Mouse (Mus musculus) c-Kit-positive CD71-positive TER-119-negative erythroid progenitor cells, embryonic 14.5 days (primary cell): ENCODE data around the gene Pclaf.

Experiments used
- DNase-seq: peaks from one replicate; pipeline ENCODE4 v3.0.0-alpha.2; 2013; ENCODE audit warnings: low read depth

Pclaf gene

DNA sequence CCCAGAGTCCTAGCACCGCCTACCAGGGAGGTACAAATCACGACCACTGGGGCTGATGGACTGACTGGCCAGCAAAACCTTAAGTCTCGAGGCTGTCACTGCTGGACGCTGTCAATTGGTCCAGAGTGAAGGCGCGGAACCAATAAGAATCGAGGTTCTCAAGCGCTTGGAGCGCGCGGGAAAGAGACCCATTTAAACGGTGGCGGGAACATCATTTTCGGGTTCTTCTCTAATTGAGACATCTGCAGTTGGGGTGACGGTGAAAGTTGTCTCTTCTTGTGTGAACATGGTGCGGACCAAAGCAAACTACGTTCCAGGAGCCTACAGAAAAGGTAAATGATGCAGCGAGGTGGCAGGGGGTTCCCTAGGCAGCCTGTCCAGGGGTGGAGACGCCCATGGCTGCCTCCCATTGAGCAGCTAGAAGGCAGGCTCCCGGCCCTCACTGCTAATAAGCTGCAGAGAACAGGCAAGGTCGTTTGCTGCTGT lies at the start of gene Pclaf:
Gene Pclaf, plus strand, starts transcription at position 95 of the 486 bp plus-strand sequence.
- peak; percentile 86 for DNase-seq

DNA sequence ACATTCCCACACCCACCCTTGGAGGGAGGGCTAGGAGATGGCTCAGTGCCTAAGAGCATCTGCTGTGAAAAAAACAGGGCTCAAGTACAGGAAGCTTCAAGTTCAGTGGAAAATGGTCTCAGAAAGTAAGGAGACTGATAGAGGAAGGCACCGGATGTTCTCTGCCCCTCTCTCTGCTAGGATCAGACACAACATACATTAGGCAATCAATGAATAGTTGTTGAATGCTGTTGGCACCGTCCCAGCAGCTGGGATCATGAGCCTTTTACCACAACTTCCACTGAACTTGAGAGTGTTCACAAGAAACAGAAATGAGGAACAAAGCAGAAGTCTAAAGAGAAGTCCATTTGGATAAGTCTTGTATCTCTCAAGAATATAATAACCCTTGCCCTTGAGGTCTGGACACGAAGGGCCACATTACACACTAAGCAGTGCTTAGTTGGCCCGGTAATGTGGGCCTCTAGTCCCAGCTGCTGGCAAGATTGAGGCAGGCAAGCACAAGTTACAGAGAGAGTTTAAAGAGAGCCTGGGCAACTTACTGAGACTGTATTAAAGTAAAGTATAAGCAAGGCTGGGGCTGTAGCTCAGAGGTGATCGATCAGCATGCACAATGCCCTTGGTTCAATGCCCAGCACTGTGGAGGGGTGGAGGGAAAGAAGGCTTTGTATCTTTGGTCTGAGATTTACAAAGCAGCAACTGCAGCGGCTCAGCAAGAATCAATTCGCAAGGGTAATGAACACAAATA lies 45.4 kb upstream of the Pclaf start:
- DNase-seq, result no peak

DNA sequence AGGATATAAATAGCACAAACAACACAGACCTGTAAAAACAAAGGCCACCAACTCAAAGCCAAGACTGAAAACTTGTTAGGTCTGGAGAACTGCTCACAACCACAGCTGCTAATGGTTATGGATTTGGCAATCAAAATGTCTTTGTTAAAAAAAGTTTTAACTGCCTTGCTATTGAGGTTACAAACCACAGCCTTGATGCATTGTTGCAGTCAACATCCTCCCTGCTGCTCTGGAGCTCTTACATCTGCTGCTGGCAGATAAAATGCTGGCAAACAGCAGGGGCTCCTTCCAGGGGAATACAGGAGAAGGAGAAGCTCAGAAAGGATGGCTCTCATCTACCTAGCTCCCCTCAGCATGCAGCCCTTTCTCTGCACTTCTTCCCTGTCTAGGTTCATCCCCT lies 41.9 kb upstream of the Pclaf start:
- DNase-seq, result no peak

DNA sequence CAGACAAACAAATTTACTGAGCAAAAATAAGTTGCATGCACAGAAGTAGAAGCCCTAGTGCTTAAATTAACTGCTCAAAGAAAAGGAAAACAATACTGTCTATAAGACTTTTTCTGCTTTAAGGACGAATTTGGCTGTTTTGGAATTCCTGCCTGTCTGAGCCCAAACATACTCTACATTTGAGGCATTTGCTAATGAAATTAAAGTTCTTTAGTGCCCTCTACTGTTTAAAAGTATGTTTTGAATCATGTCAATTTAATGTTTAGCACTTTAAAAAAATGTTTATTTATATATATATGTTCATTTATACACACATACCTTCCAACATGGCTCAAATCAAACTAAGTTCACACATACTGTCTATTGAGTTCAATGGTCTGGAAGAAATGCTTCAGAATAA lies 39.8 kb upstream of the Pclaf start:
- no peak for DNase-seq

DNA sequence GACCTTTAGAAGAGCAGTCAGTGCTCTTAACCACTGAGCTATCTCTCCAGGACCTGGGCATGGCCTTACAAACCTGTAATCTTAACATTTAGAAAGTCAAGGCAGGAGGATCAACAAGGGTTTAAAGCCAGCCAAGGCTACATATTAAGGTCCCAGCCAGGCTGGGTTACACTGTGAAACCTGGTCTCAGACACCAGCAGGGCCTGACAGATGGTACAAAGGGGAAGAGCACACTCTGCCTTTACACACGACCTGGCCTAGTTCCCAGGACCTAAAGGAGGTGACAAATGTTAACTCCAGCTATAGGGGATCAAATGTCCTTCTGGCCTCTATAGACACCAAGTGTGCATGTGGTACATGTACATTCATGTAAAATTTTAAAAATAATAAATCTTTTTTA lies 30.4 kb upstream of the Pclaf start:
- no peak for DNase-seq

DNA sequence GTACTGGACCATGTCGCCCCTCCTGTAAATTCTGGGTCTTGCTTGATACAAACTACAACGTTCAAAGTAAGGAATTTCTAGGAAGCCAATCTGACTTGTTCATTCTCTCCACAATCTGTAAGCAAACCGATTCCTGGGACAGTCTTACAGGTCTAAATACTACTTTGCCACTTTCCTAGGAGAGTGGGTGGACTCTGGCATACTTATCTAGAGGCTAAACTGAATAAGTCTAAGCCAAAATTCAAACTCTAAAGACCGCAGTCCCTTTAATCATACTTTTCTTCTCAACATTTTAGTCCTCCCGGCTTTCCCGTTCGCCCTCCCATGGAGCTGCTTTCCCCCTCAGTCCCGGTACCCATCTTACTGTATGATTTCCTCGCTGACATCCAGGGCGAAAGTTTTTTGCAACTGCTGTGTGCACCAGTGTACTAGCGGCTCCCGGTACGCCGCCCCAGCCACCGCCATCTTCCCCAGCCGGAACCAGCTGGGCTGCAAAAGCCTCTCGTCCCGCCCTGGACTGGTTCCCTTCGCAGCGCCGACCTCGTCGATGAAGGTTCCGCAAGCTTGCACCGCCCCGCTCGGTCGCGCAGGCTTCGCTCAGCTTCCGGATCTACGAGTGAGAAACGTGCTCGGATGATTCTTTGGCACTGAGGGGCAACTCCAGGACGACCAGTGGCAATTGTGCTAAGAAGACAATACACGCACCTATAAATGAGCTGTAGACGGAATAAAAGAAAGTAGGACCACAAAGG lies 5.3 kb upstream of the Pclaf start:
- peak; percentile 83 for DNase-seq

DNA sequence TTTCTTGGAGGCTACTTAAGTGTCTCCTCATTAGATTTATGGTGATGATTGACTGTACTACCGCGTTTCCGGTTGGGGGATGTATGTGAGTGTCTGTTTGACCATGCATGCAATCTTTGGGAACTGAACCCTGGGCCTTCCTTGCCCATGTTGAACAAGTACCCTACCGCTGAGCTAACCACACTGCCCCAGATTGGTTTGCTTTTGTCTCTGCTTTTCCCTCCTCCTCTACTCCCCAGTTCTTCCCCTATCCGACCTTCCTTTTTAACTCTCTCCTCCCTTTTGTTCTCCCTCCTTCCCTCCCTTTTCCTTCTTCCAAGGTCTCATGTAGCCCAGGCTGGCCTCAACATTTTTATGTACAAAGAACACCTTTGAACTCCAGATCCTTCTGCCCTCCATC lies 1.1 kb downstream of the Pclaf start:
- no peak for DNase-seq

DNA sequence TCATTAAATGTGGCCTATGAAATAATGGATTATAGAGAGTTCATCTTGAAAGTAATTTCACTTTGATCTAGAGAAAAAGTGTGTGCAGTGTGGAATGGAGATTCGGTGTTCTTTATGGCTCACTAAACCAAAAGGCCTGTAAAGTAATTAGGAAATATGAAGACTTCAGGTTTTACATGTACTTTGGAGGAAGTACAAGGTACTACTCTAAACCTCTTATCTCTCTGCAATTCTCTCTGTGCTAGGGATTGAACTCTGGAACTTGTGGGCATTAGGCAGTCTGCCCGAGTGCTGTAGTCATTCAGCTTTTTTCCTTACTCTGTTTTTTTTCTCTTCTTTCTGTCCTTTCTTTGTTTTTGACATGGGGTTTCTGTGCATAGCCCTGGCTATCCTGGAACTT lies 6.9 kb downstream of the Pclaf start:
- DNase-seq, result no peak

DNA sequence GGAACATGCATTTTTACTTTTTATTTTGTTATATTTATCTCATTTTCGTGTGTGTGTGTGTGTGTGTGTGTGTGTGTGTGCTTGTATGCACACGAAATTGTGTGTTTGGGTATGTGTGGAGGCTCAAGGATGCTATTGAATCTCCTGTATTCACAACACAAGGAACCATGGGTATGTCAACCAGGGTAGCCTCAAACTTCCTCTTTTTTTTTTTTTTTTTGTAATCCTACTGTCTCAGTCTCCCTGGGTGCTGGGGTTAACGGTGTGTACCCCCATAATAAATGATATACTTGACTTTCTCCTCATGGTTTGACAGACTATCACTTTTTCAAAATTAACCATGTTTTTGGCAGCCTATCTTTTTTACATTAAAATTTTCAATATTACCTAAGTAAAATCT lies 12.8 kb downstream of the Pclaf start:
- no peak for DNase-seq

DNA sequence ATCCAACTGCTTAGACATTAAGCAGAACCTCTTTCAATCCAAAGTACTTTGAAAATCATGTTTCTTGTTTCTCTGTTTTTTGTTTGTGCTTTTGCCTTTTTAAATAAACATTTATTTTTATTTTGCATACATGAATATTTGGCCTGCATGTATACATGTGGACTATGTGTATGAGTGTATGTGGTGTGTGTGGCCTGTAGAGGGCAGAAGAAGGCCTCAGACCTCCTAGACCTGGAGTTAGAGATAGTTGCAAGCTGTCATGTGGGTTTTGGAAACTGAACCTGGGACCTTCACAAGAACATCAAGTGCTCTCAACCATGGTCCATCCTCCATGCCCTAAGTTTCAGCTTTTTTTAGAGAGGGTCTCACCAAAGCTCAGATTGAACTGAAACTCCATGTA lies 13.4 kb downstream of the Pclaf start:
- DNase-seq, result no peak

DNA sequence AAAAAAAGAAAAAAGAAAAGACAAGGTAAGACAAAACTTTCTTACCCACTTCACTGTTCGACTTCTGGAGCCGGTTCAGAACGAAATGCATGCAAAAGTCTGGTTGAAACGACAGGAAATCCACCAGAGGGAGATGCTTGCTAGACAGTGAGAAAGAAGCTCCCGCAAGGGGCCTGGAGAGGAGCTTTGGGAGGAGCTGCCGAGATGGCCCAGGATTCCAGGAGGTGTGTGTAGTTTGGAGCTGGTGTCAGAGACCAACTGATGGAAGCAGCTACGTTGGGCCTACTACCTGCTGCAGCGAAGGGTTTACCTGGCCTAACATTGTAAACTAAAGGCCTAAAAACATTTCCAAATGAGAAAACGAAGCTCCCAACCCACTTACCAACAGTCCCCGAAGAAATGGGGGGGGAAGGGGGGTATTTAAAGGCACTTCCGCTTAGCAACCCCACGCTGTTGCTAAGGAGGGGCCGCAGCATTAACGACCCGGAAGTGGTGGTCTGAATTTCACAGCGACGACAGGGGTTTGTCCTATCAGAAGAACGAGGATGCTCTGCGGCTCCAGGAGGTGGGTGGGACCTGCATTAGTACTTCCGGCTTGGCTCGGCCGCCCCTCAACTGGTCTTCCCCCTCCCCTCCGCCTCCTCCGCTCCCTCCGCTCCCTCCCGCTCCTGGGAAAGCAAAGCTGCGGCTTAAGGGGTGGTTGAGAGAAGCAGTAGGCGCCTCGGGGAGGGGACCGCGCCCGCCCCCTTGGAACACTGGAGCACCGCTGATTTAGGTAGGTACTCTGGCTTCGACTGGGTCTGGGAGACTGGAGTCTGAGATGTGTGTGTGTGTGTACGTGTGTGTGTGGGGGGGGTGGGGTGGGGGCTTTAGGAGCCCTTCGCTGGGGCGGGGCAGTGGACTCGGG lies 18.6 kb downstream of the Pclaf start, which contains the start of the genes Trip4 and Csnk1g1:
Gene Trip4, minus strand, starts transcription at position 401 of the 907 bp plus-strand sequence.
Gene Csnk1g1, plus strand, starts transcription at position 531 of the 907 bp plus-strand sequence.
- peak; percentile 90 for DNase-seq

DNA sequence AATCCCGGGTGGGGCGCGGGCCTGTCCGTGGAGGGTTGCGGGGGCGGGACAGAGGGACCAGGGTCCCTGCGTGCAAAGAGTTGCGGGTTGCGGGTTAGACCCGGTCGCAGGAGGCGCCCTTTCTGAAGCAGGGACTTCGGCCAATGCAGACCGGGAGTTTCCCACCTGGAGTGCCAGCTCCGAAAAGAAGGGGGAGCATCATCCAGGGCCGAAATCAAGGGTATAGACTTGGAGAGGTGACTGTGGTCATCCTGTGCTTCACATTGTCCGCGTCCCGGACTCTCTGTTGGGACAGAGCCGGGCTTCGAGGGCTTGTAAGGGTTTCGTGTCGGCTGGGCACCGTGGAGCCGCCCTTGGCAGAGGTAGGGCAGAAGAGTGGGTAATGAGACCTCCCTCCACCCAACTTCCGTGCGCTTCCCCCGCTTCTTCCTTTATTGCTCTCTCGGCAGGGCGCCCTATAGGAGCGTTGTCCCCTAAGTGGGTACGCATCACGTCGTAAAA lies 19.3 kb downstream of the Pclaf start:
- no peak for DNase-seq

DNA sequence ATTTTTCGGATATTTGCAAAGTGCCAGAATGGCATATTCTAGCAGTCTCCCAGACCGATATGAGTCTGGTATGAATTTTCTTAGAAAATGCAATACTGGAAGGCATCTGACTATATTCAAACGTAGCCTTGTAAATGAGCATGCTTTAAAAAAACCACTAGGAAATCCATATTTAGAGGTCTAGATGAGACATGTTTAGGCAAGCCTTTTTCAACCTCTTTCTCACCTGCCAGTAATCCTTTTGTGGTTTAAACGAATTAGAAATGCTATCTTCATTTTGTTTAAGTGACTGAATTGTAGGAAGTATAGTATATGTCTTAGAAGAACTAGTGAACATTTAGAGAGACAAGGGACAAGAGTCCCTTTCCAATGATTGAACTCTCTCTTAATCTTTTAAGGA lies 19.8 kb downstream of the Pclaf start:
- DNase-seq, result no peak

DNA sequence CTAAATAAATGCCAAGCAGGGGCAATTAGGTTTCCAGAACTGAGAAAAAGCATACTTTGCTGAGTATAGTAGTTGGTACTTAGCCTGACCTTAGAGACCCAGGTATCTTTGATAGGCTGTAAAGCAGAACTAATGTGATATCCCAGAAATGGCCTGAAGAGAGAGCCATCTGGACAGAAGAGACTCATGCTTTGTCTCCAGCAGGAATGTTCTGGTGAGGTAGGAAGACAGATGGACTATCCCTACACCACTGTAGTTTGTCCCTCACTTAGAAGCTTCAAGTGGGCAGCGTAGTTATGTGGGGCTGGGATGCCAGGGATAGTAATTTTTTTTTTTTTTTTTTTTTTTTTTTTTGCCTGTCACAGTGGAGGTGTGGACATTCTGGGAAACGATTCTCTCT lies 23.9 kb downstream of the Pclaf start:
- DNase-seq, result no peak

DNA sequence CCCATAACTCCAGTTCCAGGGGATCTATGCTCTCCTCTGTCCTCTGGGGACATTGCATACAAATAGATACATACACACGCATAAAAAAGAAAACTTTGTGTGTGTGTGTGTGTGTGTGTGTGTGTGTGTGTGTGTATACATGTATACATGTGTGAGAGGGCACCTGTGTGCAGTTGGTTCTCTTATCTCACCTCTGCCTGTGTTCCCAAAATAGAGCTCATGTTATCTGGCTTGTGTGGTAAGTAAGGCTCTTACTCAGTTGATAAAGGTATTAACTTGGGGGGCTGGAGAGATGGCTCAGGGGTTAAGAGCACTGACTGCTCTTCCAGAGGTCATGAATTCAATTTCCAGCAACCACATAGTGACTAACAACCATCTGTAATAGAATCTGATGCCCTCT lies 27.0 kb downstream of the Pclaf start:
- no peak for DNase-seq

DNA sequence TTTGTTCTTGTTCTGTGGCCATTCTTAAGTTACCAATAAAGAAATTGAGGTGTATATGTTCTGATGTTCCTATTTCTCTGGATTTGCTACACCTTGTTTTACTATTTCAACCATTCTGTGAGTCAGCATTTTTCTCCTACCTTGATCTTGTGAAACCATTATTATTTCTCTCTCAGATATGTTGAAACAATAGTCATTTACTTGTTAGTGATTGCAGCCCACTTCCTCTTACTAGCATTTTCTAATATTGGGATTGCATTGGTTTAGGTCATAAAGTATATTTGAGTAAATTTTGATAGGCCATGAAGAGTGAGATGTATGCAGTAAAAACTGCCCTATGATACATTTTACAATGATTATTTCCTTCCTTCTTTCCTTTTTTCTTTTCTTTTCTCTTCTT lies 38.4 kb downstream of the Pclaf start:
- no peak for DNase-seq

DNA sequence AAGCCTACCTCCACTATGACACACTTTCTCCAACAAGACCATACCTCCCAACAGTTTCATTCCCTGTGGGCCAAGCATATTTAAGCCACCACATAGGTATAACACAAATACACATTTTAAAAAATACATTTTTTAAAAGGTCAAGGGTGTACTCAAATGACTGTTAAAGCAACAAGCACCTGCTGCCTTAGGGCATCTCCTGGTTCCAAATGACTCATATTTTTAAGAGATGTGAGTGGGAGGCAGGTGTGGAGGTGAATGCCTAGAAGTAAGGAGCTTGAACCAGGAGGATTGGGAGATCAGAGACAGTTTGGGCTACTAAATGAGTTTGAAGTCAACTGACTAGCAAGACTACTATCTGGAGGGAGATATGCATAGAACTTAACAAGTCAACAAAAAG lies 39.8 kb downstream of the Pclaf start:
- no peak for DNase-seq

DNA sequence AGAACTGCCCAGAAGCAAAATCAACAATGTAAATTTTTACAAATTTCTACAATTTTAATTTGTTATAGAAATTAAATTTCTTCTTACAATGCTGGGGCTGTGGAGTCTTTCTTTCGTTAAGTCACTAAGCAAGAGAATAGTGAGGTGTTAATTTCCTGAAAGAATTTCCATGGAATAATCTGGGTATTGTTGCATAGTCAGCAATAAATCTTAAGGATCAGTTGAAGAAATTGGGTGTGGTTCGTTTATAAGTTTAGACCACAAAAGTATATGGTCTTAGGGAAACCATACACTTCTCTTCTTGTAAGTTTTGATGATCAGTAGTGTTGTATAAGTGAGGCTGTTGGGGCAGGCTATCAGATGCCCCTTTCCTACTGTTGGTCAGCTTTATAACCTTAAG lies 47.5 kb downstream of the Pclaf start:
- no peak for DNase-seq

DNA sequence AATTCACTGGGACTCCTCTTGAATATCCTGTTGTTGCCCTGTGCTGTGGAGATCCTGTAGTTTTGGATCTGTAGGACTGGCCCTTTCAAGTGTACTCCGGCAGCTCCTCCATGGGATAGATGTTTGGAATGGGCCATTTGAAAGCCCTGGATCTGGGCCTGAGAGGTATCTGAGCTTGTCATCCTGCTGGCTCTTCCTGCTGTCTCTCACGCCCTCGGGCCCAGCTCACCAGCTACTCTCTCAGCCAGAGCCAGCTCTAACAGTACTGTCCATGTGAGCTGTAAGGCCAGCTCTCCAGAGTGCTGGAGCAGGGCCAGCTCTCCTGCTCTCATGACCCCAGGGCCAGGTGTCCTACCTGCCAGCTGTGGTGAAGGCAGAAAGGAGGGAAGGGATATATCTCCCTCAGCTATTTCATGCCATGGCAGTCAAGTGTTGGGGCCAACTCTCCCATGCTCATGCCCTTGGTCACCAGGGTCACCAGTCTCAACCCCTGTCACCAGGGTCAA lies 61.1 kb downstream of the Pclaf start:
- no peak for DNase-seq
